Mouse (Mus musculus): ENCODE data around the gene Serpinb8.

Serpinb8 gene

DNA sequence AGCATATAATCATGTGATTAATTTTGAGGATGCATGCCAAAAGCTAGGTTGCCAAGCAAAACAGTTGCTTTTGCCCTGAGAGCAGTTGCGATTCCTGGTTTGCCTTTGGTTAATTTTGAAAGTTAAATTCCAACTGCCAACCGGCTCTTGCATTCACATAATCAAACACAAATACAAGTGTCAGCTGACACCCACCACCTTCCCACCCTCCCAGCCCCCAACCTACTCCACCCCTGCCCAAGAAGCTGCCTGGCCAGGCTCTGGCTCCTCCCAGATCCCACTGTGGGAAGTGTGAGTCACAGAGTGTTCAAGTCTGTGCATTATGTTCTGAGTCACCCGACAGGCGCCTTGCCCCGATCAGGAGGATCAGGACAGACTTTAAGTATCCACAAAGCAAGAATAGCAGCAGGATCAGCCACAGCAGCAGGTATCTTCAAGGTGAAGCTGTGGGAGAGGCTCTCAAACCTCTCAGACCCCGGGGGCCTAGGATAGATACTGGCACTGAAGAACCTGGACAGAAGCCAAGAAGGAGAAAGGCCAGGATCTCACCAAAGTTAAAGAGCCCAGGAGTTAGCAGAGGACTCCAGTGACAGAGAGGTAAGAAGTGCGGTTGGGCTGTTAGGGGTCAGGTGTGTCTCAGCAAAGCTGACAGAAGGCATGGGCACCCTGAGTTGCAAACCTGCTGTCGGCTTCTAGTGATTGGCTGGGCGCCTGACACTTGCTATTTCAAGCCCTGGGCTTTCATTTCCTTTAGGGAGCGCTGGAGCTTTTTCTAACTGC, at the start of gene Serpinb8:
TSS of gene Serpinb8 (plus strand) at position 316 of the 780 bp plus-strand sequence.
- DNase-seq, result no peak

DNA sequence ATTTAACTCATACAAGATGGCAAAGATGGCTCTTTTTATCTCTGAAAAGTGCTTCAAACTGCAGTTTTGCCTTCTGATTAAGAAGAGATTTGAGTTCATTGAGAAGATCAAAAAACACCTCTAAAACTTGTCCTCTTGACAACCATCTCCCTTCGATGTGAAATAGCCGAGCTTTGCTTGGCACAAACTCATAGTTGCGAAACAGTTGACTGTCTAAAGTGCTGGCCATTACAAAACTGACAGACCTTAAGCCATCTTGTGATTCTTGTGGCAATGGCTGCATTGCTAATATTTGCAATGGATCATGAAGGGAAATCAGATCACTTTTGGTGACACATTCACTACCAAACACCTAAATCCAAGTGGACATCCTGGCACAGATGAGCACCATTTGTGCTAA, 30.3 kb upstream of the Serpinb8 start:
- DNase-seq, result no peak

DNA sequence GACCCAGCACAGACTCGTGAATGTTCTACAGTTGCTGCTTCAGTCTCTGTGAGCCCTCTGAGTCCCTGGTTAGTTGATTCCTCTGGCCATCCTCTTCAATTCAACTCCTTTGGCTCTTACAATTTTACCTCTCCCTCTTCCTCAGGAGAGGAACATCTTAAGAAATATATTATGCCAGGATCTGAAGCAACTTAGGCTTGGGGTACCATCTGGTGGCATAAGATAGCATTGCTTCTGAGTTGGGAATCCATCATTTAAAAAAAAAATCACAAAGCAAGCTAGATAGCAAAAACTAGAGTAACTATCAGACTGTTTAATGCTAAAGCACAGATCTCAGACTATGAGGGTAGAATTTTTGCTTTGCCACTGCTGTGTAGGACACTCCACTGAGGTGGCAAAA, 27.7 kb upstream of the Serpinb8 start:
- DNase-seq, result no peak

DNA sequence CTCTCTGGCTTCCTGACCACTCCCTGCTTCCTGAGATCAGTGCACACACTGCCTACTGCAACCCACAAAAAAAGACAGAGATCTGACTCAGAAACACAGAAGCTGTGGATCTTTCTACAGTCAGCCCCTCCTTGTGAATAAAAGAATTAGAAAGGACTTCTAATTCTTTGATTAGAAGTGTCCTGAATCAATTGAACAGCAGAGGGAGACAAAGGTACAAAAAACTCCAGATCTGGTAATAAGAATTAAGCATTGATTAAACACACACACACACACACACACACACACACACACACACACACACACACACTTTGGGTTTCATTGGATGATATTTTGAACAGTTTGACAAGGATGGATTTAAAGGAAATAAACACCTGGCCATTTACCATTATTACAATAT, 24.2 kb upstream of the Serpinb8 start:
- DNase-seq, result no peak

DNA sequence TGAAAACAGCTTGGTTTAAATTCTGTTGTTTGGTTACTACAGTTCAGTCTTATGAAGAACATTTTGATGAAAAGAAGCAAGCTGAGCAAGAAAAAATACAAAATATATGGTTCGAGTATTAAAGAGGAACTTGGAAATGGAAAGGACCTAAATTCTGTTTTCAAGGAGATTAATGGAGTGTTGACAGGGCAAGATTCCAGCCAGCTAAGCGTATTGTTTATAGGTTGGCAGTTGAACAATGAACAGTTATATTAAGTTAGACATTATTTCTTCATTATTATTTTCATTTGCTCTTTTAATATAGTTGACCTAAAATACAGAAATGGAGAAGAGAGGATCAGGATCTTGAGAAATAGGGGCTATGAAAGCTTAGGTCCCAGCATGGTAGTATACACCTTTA, 13.7 kb upstream of the Serpinb8 start:
- DNase-seq, result no peak

DNA sequence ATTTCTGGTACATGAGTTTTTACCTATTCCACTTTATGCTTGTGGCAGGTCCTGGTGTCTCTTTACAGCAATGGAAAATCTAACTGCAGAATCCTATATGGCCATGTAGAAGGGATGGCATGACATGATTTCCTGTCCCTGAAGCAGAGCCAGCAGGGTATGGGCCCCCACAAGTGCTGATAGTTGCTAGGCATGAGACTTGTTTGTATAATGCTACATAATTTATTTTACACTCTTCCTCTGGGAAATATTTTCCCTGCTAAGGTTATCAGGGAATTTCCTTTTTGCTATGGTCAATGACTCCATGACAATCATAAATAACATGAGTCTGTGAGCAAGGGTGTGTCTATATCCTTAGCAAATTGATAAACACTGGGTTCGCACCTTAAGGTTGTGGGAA, 12.3 kb upstream of the Serpinb8 start:
- no peak for DNase-seq

DNA sequence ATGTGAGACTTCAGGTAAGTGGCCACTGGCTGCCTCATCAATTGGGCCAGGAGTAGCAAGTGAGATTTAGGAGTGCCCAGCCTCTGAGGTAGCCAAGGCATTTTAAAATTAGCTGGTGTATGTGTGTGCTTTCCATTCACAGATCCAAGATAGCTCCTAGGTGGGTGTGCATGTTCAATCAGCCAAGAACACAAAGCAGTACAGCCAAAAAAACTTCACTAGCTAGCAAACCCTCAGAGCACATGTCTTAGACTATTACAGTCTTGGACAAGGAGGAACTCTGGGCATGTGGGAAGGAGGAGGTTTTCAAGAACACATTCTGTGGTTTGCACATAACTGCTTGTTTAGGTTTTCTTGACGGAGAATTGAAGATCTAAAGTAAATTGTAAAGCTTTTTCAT, 8.6 kb upstream of the Serpinb8 start:
- DNase-seq, result no peak

DNA sequence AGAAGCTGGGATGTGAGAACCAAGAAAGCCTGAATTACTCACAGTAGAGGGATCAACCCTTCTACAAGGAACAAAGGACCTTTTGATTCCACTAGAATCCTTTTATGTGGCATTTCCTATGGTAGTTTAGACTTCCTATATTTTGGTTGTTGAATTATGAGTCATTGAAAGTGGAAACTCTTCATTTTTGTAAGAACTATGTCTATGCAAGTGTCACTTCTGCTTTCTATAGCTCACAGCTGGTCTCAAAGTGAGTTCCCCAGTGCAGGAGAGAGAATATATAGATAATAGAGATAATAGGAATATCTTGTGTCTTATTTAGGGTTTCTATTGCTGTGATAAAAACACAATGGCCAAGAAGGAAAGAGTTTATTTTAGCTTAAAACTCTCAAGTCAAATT, 6.9 kb upstream of the Serpinb8 start:
- DNase-seq, result no peak

DNA sequence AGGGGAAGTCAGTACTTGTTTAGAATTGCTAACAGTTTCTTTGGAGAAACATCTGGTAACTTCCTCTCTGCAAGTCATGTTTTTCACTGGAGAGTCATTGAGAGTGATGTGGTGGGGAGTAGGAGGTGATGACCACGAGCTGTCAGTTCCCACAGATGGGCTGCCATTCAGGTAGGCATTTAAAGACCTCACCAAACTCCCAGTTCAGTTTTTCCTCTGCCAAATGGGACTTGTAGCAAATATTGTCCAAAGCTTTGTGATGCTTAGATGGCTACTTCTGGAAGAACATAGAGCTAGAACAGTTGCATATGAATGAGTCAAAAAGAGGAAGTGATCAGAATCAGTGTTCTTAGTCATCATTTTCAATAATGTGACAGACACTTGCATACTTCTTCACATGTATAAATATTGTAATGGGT, 5.8 kb upstream of the Serpinb8 start:
- DNase-seq, result no peak

DNA sequence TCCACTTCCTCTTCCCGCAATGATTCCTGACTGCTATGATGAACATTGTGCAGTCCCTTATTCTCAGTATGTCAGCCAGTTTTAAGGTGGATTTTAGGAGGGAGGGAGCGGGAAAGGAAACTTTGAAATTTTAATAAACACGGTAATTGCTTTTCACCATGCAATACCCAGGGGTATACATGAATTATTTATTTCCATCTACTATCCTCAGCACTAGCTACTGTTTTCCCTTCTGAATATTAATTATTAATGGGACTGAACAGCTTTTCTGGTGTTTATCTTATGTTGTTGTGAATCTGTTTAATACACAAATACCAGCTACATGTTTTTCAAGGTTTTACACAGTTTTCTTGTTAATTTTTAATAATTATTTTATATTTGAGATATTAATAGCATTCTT, 4.9 kb upstream of the Serpinb8 start:
- DNase-seq, result no peak

DNA sequence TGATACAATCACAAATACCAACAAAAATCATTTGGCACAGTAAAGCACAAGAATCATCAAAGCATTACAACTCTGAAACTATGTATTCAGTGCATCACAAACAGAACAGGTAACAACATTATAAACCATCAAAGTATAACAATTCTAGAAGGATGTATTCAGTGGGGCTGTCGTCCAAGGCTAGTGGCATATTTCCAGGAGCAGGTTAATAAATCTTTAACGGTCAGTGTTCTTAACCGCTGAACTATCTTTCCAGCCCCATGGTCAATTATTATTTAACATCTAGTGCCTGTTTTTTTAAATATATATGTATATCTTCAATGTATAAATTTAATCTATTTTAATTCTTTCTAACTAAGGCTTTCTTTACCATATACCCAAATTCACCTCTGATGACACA, 3.6 kb upstream of the Serpinb8 start:
- no peak for DNase-seq

DNA sequence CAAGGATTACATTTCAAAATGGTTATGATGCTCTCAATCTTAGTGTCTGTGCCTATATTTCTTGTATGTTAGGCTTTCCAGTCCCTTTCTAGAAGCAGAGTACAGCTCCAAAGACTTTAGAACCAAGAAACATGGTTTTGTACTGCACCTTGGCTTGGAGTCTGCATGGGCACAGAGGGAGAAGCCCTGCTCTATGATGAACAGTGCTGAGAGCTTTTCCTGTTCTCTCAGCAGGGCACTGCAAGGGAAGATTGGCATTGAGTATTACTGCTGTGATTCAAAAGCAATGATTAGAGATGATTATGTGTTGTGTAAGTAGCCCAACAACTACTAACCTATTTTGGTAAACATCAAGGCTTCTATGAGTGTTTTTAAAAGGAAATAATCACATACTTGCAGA, 1.6 kb upstream of the Serpinb8 start:
- no peak for DNase-seq

DNA sequence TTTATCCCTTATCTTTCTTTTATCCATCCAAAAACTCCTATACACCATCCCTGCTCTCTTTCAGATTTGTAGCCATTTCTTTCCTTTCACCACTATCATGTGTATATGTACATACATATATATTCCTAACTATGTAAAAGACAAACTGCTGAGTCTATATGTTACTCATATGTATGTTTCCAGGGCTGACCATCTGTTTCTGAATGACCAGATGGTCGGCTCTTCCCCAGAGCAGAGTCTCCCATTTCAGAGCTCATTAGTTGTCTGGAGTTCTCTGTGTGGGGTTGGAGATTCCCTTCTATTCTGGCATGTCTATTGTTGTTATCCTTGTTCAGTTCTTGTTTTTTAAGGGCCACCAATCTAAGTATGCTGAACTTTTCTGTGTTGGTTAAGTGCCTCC, 1.2 kb upstream of the Serpinb8 start:
- no peak for DNase-seq

DNA sequence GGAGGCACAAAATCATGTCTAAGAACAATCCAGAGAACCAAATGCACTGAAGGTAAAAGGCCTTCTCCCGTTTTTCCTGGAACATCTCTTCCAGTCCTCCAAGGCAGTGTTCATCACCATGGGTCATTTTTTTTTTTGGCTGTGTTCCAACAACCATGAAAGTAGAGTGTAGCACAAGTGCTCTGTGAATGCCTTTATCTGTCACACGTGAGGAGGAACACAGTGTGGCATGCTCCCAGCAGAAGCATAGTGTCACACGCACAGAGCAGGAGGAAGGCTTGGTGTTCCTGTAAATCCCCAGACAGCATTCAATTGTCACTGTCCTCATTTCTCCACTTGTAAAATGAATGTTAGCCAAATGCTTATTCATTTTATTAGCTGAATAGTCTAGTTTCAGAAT, 2.8 kb downstream of the Serpinb8 start:
- DNase-seq, result no peak

DNA sequence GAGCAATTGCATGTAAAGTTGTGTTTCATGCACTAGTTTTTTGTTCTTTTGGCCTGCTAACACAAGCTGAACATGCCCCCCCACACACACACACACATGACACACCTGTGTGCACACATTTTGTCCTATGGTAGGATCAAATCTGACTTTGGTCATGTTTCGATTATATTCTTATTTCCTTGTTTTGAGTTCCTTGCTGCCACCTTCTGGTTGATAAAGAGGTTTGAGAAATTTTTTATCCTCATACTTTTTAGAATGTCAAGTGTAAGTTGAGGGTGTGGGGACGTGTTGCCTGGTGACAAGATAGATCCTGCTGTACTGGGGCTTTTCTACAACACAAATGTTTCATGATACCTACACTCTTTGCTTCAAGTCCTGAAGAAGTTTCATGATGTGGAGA, 3.7 kb downstream of the Serpinb8 start:
- DNase-seq, result no peak

DNA sequence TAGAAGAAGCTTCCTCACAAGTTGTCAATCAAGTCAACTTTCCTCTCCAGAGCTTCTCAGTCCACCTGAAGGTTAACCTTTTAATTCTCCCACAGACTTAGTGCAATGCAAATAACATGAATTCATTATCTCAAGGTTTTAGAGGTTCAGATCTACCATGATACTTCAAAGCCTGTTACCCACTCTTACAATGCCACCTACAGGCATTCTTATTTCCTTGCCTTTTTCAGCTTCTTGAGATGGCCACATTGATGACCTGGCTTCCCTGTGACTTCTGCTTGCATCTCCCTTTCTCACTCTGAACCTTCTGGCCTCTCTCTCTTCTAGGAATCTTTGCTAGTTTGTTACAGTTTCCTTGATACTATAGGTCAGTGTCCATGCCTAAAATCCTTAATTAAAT, 7.1 kb downstream of the Serpinb8 start:
- no peak for DNase-seq

DNA sequence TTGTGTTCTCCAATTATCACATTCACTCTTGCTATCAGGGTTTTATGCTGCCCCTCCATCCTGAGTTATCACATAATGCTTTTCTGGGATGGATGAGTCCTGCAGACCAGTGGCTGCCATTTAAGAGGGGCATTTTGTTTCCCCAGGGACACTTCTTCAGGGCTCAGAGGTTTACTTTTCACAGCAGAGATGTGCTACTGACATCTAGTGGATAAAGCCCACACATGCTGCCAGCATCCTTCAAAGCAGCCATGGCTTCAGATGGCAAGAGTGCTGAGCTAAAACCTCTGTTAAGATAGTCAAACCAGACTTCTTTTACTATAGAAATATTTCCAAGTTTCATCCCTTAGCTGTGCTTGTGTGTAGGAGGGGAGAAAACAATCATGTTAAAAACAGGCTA, 8.7 kb downstream of the Serpinb8 start:
- DNase-seq, result no peak

DNA sequence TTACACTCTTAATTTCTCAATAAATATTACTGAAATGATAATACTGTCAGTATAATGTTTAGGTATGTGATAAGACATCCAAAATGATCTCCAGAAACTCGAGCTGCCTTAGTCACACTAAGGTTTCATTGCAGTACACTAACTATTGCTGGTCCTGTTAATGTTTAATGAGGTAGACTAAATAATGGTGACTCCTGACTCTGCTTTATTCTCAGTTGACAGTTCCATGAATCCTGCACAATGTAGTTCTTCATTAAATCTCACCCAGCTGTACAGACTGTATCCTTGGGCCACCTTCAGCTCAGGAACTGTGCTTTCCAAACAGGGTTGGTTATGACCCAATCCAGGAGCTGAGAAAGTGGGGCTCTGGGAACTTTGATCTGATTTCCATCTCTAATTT, 19.1 kb downstream of the Serpinb8 start:
- DNase-seq, result no peak

DNA sequence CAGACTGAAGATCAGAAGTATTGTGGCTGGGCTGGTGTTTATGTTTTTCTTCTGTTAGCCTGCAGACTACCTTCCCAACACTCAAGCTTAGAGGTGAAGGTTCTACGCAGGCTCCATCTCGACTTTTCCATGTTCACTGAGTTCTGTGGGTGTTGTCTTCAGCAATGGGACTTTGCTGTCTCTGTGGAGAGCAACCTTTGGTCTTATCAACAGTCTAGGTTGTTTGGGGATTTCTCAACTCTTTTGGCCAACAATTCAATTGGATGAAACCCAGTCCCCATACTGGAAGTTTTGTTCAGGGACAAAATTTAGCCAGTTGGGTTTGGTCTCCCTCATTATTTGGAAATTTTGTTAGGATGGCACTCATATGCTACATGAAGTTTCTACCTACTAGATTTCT, 24.3 kb downstream of the Serpinb8 start:
- DNase-seq, result no peak

DNA sequence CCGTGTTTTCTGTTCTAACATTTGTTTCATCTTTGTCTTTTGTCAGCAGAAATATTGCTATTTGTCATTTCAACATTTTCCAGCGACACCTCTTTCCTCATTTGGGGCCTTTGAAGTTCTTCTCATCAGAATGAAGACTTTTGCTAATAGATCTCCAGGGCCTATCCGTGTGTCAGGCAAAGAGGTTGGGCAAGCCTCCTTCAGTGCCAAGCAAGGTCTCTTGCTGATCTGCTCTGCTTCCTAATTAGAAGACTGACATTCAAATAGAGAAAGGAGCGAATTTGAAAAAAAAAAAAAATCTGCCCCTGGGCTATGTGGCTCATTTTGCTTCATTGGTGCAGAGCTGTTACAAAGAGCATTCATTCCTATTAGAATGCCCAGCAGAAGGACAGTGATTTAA, 32.2 kb downstream of the Serpinb8 start:
- no peak for DNase-seq

DNA sequence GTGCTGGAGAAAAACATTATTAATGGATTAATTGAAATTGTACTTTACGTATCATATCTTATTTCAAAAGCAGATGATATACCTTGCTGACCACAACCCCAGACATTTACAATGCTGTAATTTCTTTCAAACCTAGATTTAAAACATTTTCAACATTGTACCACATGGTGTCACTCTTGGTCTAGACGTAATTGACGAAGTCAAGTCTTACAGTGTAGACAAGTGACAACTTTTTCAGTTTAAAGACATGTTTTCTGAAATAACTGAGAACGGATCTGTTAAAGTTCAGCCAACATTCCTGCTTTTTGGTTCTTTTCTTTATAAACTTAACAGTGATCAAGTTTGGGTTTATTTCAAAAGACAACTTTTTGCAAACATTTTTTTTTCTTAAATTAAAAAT, 46.1 kb downstream of the Serpinb8 start:
- no peak for DNase-seq

DNA sequence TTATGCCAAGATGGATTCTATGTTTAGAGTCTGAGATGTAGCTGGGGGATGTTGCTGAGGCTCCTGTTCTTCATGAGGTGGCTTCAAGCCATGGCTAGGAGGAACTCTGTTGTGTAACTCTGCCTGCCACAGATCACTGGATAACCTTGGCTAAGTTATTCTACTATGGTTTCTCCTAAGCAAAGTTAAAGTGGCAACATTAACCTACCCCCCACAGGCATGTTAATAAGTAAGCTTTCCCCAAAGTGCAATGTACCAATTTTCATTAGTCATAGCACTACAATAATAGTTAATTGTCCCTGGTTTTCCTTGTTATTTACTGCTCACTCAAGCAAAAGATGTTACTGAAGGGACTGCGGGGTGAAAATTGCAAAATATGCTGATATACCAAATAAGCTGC, 48.2 kb downstream of the Serpinb8 start:
- DNase-seq, result no peak

DNA sequence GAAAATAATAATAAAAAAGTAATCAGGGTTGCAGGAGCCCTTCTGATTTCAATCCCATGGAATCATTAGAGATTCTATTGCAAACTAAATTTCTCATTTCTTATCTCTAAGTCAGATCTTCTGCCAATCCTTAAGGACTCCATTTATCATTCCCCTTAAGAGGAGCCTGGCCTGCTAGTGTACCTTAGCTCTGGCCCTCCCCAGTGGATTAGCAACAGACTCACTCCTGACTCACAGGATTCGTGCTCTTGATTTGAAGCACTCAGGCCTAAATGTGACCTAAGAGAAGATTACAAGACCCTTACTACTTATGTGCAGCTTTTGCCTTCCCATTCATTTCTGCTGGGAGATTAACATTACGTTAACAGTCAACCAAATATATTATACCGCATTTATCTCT, 48.7 kb downstream of the Serpinb8 start:
- no peak for DNase-seq

DNA sequence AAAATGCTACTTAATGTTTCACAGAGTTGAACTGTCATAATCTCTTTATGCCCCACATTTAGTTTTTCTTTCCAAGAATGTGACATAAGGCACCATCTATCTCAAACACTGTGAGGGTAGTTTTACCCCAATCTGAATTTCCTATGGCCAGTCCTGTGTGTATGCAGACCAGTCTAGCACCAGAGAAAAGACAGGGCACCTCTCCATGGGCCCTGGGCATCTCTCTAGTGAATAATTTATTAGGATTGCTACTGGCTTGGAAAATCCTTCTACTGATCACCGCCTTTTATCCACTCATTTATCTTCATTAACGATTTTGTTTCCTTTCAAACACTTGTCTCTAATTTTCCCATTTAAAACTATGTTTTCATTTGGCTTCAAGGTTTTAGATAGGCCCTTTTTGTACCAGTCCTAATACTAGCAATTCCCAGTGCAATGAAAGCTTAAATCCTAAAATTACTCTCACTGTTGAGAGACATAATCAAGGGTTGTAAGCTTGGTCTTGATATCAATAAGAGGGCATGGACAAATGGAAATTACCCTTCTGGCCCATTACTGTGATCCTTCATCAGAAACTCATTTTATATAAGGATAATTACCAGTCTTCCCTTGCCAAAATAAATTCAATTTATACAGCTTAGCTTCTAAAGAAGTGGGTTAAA, 52.8 kb downstream of the Serpinb8 start:
- no peak for DNase-seq

DNA sequence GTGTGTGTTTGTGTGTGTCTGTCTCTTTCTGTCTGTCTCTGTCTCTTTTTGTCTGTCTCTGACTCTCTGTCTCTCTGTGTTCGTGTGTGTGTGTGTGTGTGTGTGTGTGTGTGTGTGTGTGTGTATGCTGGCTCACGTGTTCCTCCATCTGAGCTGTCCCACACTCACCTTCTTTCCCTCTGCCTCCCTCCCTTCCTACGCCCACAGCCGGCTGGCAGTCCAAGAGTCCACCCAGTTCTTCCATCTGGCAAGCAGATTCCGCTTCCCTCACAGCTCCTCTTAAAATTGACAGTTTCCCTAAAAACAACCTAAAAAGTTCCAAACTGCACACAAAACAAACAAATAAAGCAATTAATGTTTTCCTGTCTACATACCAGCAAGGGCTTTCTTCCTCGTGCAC, 55.3 kb downstream of the Serpinb8 start:
- no peak for DNase-seq

Data from thymus, postnatal 14 days (tissue).